Mouse (Mus musculus) kidney, adult 2 months (tissue): ENCODE results near the gene B4galt5.

Experiments used
- CTCF ChIP-seq: fragments of 200-500 bp; conservative IDR thresholded peaks from 2 replicates; pipeline ENCODE4 v1.5.1; 2011; ENCODE audit warnings: low read depth, mild to moderate bottlenecking, control low read depth, low read length, moderate library complexity, mixed read lengths; ENCODE audit not compliant: insufficient read depth, insufficient read length
- POLR2A ChIP-seq: fragments of 200-500 bp; IDR thresholded peaks from one replicate; pipeline ENCODE4 v1.6.1; 2011; ENCODE audit warnings: low read depth, low read length, control low read depth

DNA sequence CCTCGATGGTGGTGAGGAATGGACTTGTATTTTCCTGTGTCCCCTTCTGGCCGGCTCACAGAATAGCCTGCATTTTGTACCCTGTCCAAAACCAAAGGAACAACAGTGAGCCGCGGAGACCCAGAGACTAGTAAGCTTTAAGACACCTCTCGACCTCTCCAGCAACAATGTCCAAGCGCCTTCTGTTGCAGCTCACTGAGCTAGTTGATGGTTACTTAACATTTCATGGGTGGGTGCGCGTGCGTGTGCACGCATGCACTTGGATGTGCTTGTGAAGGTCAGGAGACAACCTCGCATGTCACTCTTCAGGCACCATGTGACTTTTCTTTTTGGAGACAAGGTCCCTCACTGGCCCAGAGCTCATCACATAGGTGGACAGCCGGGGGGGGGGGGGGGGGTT lies 47.0 kb downstream of the B4galt5 start:
- TF ChIP-seq POLR2A, result no peak
- no peak for TF ChIP-seq CTCF
